Mouse (Mus musculus) CD4-positive, CD25-positive, alpha-beta regulatory T cell, adult 2 months (primary cell): ENCODE measurements around the gene Unc80.
"Not testable (repeated sequence)": the region's sequence is repeated elsewhere in the genome, so short reads cannot be mapped to it uniquely, and the experiment has no call there.

Experiments used
- DNase-seq: peaks from one replicate; pipeline ENCODE4 v3.0.0-alpha.2; 2012; ENCODE audit warnings: low read depth, low spot score

Unc80 gene

DNA sequence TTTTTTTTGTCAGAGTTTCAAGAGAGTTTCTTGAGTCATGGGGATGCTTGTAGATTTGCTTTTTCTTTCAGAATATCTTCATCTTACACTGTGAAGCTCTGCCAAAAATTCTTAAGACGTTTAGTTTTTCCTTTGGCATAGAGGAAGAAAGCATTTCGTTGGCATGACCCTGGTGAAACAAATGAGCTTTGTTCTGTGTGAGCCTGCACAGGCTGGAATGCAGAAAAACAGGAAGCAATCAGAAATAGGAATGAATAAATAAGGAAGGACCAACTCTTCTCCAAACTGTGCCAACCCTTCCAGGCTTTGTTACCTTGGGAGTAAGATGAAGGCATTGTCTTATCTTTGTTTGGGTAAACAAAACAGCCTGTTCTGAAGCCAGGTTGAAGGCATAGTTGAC, 149.0 kb downstream of the Unc80 start:
- no peak for DNase-seq

DNA sequence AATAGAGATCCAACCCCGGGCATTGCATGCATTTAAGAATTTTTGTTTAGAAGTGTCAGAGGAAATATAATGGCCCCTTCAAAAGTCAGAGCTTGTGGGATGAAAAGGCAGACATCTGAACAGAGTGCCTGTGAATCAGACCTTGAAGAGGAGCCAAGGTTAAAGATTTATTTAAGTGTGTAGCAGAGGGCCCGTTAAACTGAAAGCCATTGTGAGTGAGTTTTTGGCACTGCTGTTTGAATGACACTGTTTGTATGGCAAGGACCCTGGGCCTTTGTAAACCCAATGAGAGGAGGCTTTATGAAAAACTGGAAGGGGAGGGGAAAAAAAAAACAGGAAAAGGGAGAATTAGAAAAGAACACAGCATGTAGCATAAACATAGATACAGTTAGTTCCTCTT, 170.0 kb downstream of the Unc80 start:
- DNase-seq, result no peak

DNA sequence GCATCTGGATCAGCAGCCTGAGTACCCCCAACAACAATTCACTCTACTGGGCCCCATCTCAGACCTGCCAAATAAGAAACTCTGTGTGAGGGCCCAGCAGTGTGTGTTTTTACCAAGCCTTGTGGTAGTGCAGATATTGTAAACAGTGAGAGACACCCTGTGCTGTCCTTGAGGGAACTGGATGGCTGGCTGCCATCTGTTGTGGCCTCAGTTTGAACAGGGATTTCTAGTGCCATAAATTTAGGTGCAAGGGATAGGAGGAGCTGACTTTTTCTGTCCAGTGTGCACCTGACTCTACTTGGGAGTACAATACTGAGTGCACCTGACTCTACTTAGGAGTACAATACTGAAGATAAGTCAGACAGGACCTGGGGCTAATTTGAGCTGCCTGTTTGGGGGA, 178.7 kb downstream of the Unc80 start:
- DNase-seq, result no peak

DNA sequence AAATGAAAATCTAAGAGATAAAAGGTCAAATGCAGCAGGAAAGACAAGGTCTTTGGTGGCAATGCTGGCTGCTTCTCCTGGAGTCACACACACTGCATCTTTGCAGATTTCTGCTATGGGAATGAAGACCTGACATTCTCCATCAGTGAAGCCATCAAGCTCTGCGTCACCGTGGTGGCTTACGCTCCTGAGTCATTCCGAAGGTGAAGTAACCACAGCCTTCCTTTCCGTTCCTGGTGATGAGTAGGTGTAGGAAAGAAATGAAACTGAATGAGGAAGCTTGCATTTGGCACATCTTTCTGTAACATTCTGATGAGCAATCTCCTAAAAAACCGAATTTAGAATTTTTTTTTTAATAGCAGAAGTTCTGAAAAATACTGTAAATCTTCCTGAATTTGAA, 181.4 kb downstream of the Unc80 start:
- DNase-seq, result peak; percentile 35

DNA sequence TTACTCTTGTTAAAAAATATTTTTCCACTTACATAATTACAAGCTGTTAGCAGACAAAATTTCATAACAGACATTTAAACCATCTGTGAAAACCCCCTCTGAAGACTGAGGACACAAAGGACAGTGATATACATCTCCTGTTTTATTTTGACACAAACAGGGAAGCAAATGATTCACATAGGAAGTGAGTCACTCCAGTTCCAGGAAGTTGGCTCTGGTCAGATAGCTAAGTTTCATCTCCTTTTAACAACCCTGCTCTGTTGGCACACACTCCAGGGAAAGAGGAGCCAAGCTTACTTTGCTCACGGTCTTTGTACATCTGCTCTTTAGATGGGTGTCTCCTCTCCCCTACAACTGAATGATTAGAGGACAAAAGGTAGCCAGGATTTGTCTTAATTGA, 181.8 kb downstream of the Unc80 start:
- no peak for DNase-seq

GRCm38 (mm10) chr1:66655119-66655746, 187.1 kb downstream of the Unc80 start:
- DNase-seq, result no peak

DNA sequence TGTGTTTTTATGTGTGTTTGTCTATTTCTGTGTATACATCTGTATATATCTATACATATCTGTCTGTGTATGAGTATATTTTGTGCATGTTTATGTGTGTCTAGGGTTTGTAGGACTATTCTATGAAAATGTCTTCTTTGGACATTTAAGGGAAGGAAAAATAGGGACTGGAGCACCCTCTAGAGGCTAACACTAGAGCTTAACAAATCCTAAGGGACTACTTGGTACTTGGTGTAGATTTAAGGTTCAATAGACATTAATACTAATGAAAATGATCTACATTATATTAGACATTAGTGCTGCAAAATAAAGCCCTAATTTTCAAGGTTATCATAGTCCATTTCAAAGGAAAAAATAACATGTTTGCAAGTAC, 187.6 kb downstream of the Unc80 start:
- peak; percentile 29 for DNase-seq

DNA sequence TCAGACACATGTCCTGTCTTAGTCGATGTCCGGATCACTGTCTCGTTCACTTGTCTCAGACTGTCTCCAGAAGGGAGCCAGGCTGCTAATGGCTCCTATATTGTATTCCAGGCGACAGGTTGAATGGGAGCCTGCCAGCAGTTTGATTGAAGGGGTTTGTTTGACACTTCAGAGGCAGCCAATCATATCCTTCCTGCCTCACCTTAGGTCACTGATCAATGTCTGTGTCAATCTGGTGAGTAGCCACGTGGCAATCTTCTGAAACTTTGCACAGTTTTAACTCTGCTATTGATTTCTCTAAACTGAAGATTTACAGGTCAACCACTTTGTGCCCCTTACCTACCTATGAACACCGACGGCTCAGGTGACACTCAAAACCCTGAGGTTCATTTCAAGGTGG, 203.3 kb downstream of the Unc80 start:
- DNase-seq, result no peak

- no peak for DNase-seq
Observed at GRCm38 (mm10) chr1:66672812-66673211, 204.6 kb downstream of the Unc80 start.

DNA sequence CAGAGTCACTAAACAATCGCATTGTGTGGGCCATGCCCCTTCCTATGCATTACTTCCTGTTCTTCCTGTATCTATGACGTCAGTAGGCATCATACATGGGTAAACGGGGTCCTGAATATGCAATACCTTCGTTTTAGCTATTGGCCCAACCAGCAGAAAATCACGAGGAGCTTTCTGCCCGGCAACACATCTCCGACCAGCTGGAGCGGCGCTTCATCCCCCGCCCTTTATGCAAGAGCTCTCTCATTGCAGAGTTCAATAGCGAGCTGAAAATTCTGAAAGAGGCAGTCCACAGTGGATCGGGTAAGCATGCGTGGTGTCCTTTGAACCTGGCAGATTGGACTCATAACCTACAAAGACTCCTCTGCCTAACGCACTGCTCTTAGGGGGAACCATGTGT, 209.8 kb downstream of the Unc80 start:
- DNase-seq, result no peak

GRCm38 (mm10) chr1:66678662-66679061, 210.5 kb downstream of the Unc80 start:
- peak; percentile 14 for DNase-seq

GRCm38 (mm10) chr1:66682974-66683373, 214.8 kb downstream of the Unc80 start:
- DNase-seq, result no peak

DNA sequence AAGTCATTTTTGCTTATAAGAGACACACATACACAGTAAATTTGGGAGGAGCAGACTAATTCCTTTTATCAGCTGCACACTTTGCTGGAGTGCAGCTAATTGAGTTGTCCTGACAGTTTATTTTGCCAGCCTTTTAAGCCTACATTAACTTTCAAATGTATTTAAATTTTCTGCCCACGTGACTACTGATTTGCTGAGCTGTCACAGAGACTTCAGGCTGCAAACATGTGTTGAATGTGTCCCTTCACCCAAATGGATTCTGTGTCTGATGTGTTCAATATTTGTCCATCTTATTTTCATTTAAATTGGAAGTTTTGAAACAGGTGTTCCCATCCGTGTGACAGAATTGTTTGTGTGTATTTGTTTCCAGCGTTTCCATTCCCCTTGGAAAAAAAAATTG, 223.6 kb downstream of the Unc80 start:
- DNase-seq, result no peak

DNA sequence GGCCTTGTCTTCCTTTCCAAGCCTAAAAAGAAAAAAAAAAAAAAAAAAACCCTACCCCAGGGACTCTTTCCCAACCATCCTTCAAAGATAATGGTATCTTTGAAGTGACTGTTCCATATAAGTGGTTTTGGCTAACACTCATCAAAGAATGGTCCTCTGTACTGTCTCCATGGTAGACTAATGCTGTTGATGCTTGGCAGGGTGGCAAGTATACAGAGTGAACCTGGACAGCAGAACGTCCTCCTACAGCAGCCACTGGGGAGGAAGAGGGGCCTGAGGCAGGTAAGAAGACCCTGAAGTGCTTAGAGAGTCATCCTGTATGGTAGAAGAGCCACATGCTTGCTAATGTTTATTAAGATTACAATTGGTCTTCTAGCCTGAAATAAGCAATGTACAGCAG, 224.1 kb downstream of the Unc80 start:
- DNase-seq, result no peak

- no peak for DNase-seq
Observed at GRCm38 (mm10) chr1:66692780-66693392, 224.7 kb downstream of the Unc80 start.

DNA sequence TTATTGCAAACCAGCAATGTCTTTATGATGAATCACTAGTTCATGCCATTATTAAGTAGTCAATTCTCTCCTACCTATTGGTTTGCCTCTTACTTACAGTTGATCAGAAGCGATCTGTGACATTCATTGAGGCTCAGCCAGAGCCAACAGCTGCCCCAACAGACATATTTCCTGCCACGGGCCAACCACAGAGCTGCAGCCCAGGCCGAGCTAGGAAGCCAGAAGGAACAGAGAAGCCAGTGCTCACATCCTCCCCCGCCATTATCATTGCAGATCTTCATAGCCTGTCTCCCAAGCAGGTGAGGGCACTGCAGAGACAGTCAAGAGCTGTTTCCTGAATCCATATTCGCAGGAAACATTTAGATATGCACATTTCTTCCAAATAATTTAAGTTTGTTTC, 226.1 kb downstream of the Unc80 start:
- DNase-seq, result no peak

DNA sequence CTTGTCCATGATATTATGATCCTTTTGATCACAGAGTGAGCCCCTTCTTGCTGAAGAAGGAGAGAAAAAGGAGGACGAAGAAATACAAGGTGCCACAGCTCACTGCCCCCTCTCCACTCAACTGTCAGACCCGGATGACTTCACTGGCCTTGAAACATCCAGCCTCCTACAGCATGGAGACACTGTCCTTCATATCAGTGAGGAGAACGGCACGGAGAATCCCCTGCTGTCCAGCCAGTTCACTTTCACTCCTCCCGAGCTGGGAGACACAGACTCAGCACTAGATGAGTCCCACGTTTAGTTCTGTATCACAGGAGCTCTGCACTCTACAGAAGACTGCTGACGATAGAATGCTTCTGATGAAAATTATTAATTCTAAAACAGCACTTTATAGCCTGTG, 227.1 kb downstream of the Unc80 start:
- DNase-seq, result no peak

DNA sequence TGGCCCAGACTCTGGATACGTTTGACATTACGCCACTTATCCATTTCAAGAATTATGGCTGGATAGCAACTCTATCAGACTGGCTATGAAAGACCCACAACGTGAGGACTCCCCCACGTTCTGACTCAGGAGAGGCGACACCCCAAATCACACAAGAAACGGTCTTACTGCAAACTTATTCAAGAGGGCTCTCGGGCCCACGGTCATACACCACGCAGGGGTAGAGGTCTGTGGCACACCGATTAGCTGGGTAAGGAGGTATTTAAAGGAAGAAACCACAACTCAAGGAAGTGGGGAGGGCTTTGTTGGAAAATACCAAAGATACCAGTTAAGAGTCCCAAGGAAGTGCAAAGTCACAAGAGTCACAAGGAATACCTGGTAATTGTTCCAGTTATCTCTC, 231.5 kb downstream of the Unc80 start:
- not testable (repeated sequence) for DNase-seq

DNA sequence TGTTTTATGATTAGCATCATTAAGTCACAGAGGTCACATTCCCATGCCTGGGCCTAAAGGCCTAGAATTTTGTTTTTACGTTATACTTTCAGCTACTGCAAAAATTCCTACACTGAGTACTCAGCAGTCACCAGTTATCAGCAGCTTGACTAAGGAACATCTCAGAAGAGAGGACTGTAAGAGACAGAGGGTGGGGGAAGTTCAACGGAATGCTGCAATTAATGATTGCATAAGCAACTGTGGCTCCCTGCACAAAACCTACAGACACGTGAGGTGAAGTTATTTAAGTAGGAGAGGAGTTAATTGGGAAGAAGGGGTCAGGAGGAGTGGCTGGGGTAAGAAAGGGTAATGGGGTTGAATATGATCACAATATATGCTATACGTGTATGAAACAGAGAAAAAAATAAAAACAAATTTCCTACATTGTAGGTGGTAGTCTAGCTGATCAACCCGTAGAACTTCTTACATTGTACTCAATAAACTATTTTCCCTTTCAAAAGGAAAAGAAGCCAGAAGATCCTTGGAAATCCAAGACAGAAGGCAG, 232.1 kb downstream of the Unc80 start:
- DNase-seq, result no peak

GRCm38 (mm10) chr1:66700693-66701575, 232.8 kb downstream of the Unc80 start, which contains the start of gene Rpe:
Gene Rpe, plus strand, starts transcription at chr1:66700831.
- peak; percentile 98 for DNase-seq

- no peak for DNase-seq
Observed at GRCm38 (mm10) chr1:66701576-66701940, 233.4 kb downstream of the Unc80 start.

- DNase-seq, result no peak
Observed at GRCm38 (mm10) chr1:66702623-66703345, 234.6 kb downstream of the Unc80 start.
